Mouse (Mus musculus): ENCODE measurements around the gene Mcoln3.
A peak's percentile ranks its signal among the peaks of the same experiment; 100 is the strongest.

The Mcoln3 gene

GRCm38 (mm10) chr3:146117258-146117996 is at the start of gene Mcoln3:
Gene Mcoln3 (plus strand): TSS chr3:146117450.
- no peak for DNase-seq (ENCODE audit: low read depth in 2 of 2, low spot score in 2 of 2)

GRCm38 (mm10) chr3:146069276-146069675 is 48.0 kb upstream of the Mcoln3 start:
- no peak for DNase-seq (ENCODE audit: low read depth in 2 of 2, low spot score in 2 of 2)

GRCm38 (mm10) chr3:146072780-146073179 is 44.5 kb upstream of the Mcoln3 start:
- DNase-seq (ENCODE audit: low read depth in 2 of 2, low spot score in 2 of 2) = no peak

- DNase-seq (ENCODE audit: low read depth in 2 of 2, low spot score in 2 of 2) = no peak
These were observed 37.0 kb upstream of the Mcoln3 start for GRCm38 (mm10) chr3:146080241-146080640.

- no peak for DNase-seq (ENCODE audit: low read depth in 2 of 2, low spot score in 2 of 2)
These were observed 26.1 kb upstream of the Mcoln3 start for GRCm38 (mm10) chr3:146090988-146091657.

- no peak for DNase-seq (ENCODE audit: low read depth in 2 of 2, low spot score in 2 of 2)
These were observed 22.2 kb upstream of the Mcoln3 start for GRCm38 (mm10) chr3:146095066-146095465.

- DNase-seq (ENCODE audit: low read depth in 2 of 2, low spot score in 2 of 2) = no peak
These were observed 20.3 kb upstream of the Mcoln3 start for GRCm38 (mm10) chr3:146096986-146097385.

GRCm38 (mm10) chr3:146097861-146098260 is 19.4 kb upstream of the Mcoln3 start:
- DNase-seq (ENCODE audit: low read depth in 2 of 2, low spot score in 2 of 2) = no peak

- DNase-seq (ENCODE audit: low read depth in 2 of 2, low spot score in 2 of 2) = no peak
These were observed 17.3 kb upstream of the Mcoln3 start for GRCm38 (mm10) chr3:146099925-146100324.

- DNase-seq (ENCODE audit: low read depth in 2 of 2, low spot score in 2 of 2) = peak; percentile 42 to 55
These were observed 15.2 kb upstream of the Mcoln3 start for GRCm38 (mm10) chr3:146102049-146102448.

GRCm38 (mm10) chr3:146107116-146107849 is 10.0 kb upstream of the Mcoln3 start:
- peak in 1 of 2 experiments; percentile 2 for DNase-seq (ENCODE audit: low read depth in 2 of 2, low spot score in 2 of 2)

GRCm38 (mm10) chr3:146107921-146108571 is 9.2 kb upstream of the Mcoln3 start, which contains the start of gene Wdr63:
Gene Wdr63 (minus strand): TSS chr3:146108130.
- DNase-seq (ENCODE audit: low read depth in 2 of 2, low spot score in 2 of 2) = peak in 1 of 2 experiments; percentile 23

- no peak for DNase-seq (ENCODE audit: low read depth in 2 of 2, low spot score in 2 of 2)
These were observed 8.3 kb upstream of the Mcoln3 start for GRCm38 (mm10) chr3:146108945-146109344.

GRCm38 (mm10) chr3:146110358-146110757 is 6.9 kb upstream of the Mcoln3 start:
- no peak for DNase-seq (ENCODE audit: low read depth in 2 of 2, low spot score in 2 of 2)

GRCm38 (mm10) chr3:146110916-146111315 is 6.3 kb upstream of the Mcoln3 start:
- DNase-seq (ENCODE audit: low read depth in 2 of 2, low spot score in 2 of 2) = no peak

- no peak for DNase-seq (ENCODE audit: low read depth in 2 of 2, low spot score in 2 of 2)
These were observed 777 bp downstream of the Mcoln3 start for GRCm38 (mm10) chr3:146117997-146118457.

- DNase-seq (ENCODE audit: low read depth in 2 of 2, low spot score in 2 of 2) = peak; percentile 43 to 44
These were observed 4.3 kb downstream of the Mcoln3 start for GRCm38 (mm10) chr3:146121310-146122124.

- DNase-seq (ENCODE audit: low read depth in 2 of 2, low spot score in 2 of 2) = no peak
These were observed 4.8 kb downstream of the Mcoln3 start for GRCm38 (mm10) chr3:146122125-146122420.

- DNase-seq (ENCODE audit: low read depth in 2 of 2, low spot score in 2 of 2) = no peak
These were observed 5.7 kb downstream of the Mcoln3 start for GRCm38 (mm10) chr3:146122807-146123463.

- DNase-seq (ENCODE audit: low read depth in 2 of 2, low spot score in 2 of 2) = no peak
These were observed 6.2 kb downstream of the Mcoln3 start for GRCm38 (mm10) chr3:146123464-146123825.

Measured in CD8-positive naive resting alpha-beta T cell, adult 2 months (primary cell).